Mouse (Mus musculus): Measurements from ENCODE around the gene Mycbp2.

- TF ChIP-seq UBTF (IDR thresholded peaks at IDR 0.05; ENCODE audit: low read depth, low read length): no peak
- no peak for TF ChIP-seq EP300 (IDR thresholded peaks at IDR 0.05; ENCODE audit: low read length)
- TF ChIP-seq POLR2A (IDR thresholded peaks at IDR 0.05; ENCODE audit: low read depth, low read length): no peak
- no peak for TF ChIP-seq CTCF (conservative IDR thresholded peaks at IDR 0.05 in 1 of 2, IDR thresholded peaks at IDR 0.05 in 1 of 2; ENCODE audit: low read depth in 2 of 2, low read length in 2 of 2)
- TF ChIP-seq CHD1 (IDR thresholded peaks at IDR 0.05; ENCODE audit: low read depth, low read length): no peak
These were observed 183.7 kb downstream of the Mycbp2 start for GRCm38 (mm10) chr14:103162923-103163322.

All from CH12.LX (cell line).